Mouse (Mus musculus) erythroblast, embryonic 14.5 days (primary cell): ENCODE measurements around the gene Inava. TPM values are rescaled to one million over a fixed set of nuclear protein-coding genes. Genes with fewer than 3 reads are reported as not detected.

ENCODE experiments used
- H3K27me3 ChIP-seq: 2 replicates; pipeline ENCODE4 v1.6.1; 2012; ENCODE audit warnings: inconsistent platforms; ENCODE audit not compliant: control insufficient read depth
- H3K36me3 ChIP-seq: 2 replicates; pipeline ENCODE4 v1.6.1; 2012; ENCODE audit warnings: mild to moderate bottlenecking, inconsistent platforms; ENCODE audit not compliant: control insufficient read depth
- H3K4me1 ChIP-seq: 2 replicates; pipeline ENCODE4 v1.6.1; 2012; ENCODE audit warnings: inconsistent platforms; ENCODE audit not compliant: control insufficient read depth
- H3K4me3 ChIP-seq: replicated peaks from 2 replicates; pipeline ENCODE3; 2012; ENCODE audit warnings: moderate library complexity, mild to moderate bottlenecking, inconsistent platforms
- H3K9me3 ChIP-seq: 2 replicates; pipeline ENCODE4 v1.6.1; 2012; ENCODE audit warnings: low read length, inconsistent platforms, mixed read lengths; ENCODE audit not compliant: control insufficient read depth
- GATA1 ChIP-seq: IDR thresholded peaks from 2 replicates; pipeline ENCODE4 v1.6.1; 2012; ENCODE audit warnings: low read length, inconsistent platforms, mixed read lengths
- TAL1 ChIP-seq: IDR thresholded peaks from 3 replicates; pipeline ENCODE4 v1.6.1; 2012; ENCODE audit warnings: low read length, inconsistent platforms, mixed read lengths
- polyA plus RNA-seq: library from polyadenylated mRNA; stranded (reverse); fragments of >175 nt; gene quantifications from 2 replicates; pipeline ENCODE4 v1.2.3, GENCODE M21; 2012

Inava gene
- polyA plus RNA-seq, 1 experiment = not detected

GRCm38 (mm10) chr1:136234595-136235092, 580 bp upstream of the Inava start:
- H3K27me3 ChIP-seq = peaks cover 75% of the 10 kb centered on the region

DNA sequence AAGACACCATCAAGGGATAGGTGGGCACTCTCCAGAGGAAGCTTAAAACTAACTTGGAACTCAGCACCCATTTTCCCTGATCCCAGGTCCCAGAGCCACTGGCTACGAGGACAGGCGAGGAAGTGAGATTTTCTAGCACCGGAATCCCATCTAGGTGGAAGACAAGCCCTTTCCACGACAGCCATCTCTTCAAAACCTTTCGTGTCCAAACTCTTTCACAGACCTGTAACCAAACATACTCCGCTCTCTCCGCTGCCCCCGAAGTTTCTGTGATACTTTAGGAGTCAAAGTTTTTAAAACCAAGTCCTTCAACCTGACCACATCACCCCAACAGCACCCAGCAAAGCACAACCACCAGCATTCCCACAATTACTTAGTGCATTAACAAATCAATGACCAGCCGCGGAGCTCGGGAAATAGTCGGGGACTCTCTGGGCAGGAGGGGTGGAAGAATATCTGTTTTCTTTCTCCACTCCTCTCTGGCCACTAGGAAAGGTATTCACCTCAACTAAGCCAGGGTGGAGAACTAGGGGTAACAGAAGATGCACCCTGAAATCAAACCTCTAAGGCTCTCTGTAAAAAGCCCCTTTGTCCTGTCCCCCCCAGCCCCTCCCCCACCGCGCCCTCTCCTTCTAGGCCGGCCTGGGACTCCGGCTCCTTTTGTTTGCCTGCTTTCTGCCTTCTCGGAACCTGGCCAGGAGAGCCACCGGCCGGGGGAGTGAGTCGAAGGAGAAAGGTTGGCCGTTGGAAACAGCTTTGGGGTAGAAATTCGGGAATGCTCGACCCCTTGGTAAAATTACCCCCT, 876 bp downstream of the Inava start:
- peaks cover 4% of the 10 kb centered on the region; the same call in 1 of the 2 replicates for H3K9me3 ChIP-seq
- TF ChIP-seq TAL1 (no peak), GATA1 (no peak)
- H3K36me3 ChIP-seq = no peaks in the 10 kb centered on the region
- peaks cover 85% of the 10 kb centered on the region for H3K27me3 ChIP-seq
- H3K4me1 ChIP-seq = peaks cover 14% of the 10 kb centered on the region
- H3K4me3 ChIP-seq = no peak overlapping the region

More at GRCm38 (mm10) chr1:136234595-136235092, 580 bp upstream of the Inava start:
- H3K36me3 ChIP-seq = no peaks in the 10 kb centered on the region
- TF ChIP-seq TAL1 (no peak), GATA1 (no peak)
- peaks cover 14% of the 10 kb centered on the region for H3K4me1 ChIP-seq
- H3K4me3 ChIP-seq = peak overlapping the region; percentile 53
- peaks cover 4% of the 10 kb centered on the region; the same call in 1 of the 2 replicates for H3K9me3 ChIP-seq

DNA sequence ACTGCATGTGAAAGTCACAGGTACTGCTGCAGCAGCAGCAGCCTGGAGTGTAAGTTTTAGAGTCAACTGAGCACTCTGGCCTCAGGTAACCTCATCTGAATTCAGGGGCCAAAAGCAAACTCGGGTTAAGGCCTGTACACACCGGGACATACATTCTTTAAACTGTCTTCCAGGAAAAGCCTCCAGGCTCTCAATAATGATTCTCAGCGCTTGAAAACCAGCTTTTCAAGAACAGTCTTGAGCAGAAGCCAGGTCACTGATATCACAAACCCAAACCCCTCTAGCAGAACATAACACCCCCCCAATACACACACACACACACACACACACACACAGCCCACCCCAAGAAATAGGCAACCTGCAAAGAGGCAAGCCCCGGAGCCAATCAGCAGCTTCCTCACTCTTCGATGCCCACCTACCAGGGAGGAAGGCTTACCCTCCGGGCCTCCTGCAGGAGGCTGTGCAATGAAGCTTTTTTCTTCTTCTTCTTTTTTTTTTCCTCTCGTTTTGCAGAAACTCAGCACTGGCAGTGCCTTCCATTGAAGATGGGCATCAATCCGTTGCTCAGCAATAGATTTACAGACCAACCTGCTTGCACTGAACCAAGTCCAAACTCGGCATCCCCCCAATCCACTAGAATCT, 1.7 kb downstream of the Inava start:
- no peak overlapping the region for H3K4me3 ChIP-seq
- peaks cover 85% of the 10 kb centered on the region for H3K27me3 ChIP-seq
- peaks cover 4% of the 10 kb centered on the region; the same call in 1 of the 2 replicates for H3K9me3 ChIP-seq
- H3K36me3 ChIP-seq = no peaks in the 10 kb centered on the region
- peaks cover 15% of the 10 kb centered on the region for H3K4me1 ChIP-seq
- TF ChIP-seq TAL1 = no peak
- no peak for TF ChIP-seq GATA1

- no peaks in the 10 kb centered on the region for H3K36me3 ChIP-seq
- TF ChIP-seq GATA1 (no peak), TAL1 (no peak)
- peaks cover 15% of the 10 kb centered on the region for H3K4me1 ChIP-seq
- no peak overlapping the region for H3K4me3 ChIP-seq
- H3K27me3 ChIP-seq = peaks cover 79% of the 10 kb centered on the region
- peaks cover 4% of the 10 kb centered on the region; the same call in 1 of the 2 replicates for H3K9me3 ChIP-seq
Observed at GRCm38 (mm10) chr1:136231596-136231995, 2.5 kb downstream of the Inava start.

DNA sequence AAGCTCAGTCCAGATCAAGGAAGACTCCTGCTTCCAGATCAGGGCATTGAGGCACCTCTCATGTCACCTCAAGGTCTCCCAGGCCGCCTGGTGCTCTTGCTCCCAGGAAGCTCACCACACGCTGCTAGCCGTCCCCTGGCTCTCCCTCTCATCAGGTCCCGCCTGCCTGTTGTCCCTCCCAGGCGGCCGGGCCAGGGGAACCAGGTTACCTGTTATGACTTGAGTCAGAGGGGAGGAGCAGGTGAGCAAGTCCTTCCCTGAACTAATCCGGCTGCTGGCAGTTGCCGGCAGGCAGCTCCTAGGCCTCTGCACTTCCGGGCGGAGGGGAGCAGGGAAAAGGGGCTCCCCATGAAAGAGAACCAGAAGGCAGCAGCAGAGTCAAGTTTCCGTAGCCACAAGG, 3.9 kb downstream of the Inava start:
- Histone ChIP-seq H3K4me1 (peaks cover 15% of the 10 kb centered on the region), H3K36me3 (no peaks in the 10 kb centered on the region)

GRCm38 (mm10) chr1:136229040-136229373, 5.1 kb downstream of the Inava start:
- Histone ChIP-seq H3K4me3 (no peak overlapping the region), H3K4me1 (peaks cover 8% of the 10 kb centered on the region), H3K36me3 (no peaks in the 10 kb centered on the region), H3K9me3 (peaks cover under 1% of the 10 kb centered on the region; the same call in 1 of the 2 replicates), H3K27me3 (peaks cover 60% of the 10 kb centered on the region)
- TF ChIP-seq TAL1 (no peak), GATA1 (no peak)

More for the DNA sequence above, 3.9 kb downstream of the Inava start:
- H3K4me3 ChIP-seq = no peak overlapping the region
- TF ChIP-seq TAL1 (no peak), GATA1 (no peak)
- peaks cover 67% of the 10 kb centered on the region for H3K27me3 ChIP-seq
- H3K9me3 ChIP-seq = peaks cover 4% of the 10 kb centered on the region; the same call in 1 of the 2 replicates

GRCm38 (mm10) chr1:136228328-136229039, 5.6 kb downstream of the Inava start:
- Histone ChIP-seq H3K4me3 (no peak overlapping the region), H3K9me3 (no peaks in the 10 kb centered on the region), H3K27me3 (peaks cover 58% of the 10 kb centered on the region), H3K4me1 (peaks cover 6% of the 10 kb centered on the region; the same call in 1 of the 2 replicates), H3K36me3 (no peaks in the 10 kb centered on the region)
- TF ChIP-seq TAL1 (no peak), GATA1 (no peak)

DNA sequence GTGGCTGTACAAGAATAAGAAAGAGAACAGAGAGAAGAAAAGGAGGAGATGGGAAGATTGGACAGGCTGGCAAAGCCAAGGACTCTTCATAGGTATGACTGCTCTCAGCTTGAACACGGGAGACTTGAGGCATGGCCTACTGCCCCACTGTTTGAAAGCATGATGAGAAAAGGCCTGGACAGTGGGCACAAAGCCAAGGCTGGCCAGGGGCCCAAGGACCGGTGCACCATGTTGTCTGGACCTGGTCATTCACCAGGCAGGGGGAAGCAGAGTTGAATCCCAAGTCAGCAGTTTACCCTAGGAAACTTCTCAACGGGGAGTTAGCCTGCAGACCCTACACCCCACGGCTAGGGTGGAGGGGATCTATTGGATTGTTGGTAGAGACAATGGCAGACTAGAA, 6.2 kb downstream of the Inava start:
- Histone ChIP-seq H3K27me3 (peaks cover 52% of the 10 kb centered on the region), H3K4me1 (peaks cover 6% of the 10 kb centered on the region; the same call in 1 of the 2 replicates), H3K9me3 (no peaks in the 10 kb centered on the region), H3K4me3 (no peak overlapping the region), H3K36me3 (no peaks in the 10 kb centered on the region)
- TF ChIP-seq GATA1 = no peak
